Mouse (Mus musculus) G1E (cell line): ENCODE measurements around the gene Mcu. TPM values are rescaled to one million over a fixed set of nuclear protein-coding genes. Genes with fewer than 3 reads are reported as not detected.

Source experiments
- ATAC-seq: 2 replicates; pipeline ENCODE4 v1.8.0; 2016; ENCODE audit warnings: mild to moderate bottlenecking; ENCODE audit not compliant: insufficient number of reproducible peaks, poor library complexity, low FRiP score, severe bottlenecking; ENCODE audit errors: extremely low read depth
- DNase-seq: peaks from one replicate; pipeline ENCODE4 v3.0.0; 2012; ENCODE audit warnings: low spot score
- H3K27me3 ChIP-seq: 2 replicates; pipeline ENCODE4 v1.6.1; 2012; ENCODE audit warnings: mild to moderate bottlenecking, low read length, inconsistent platforms; ENCODE audit not compliant: insufficient read depth
- H3K36me3 ChIP-seq: replicated peaks from 2 replicates; pipeline ENCODE3; 2012; ENCODE audit warnings: mild to moderate bottlenecking, inconsistent platforms
- H3K4me1 ChIP-seq: 2 replicates; pipeline ENCODE4 v1.6.1; 2012; ENCODE audit warnings: low read depth, low read length, inconsistent platforms, mixed read lengths; ENCODE audit not compliant: insufficient read depth
- H3K4me3 ChIP-seq: 2 replicates; pipeline ENCODE4 v1.5.1; 2012; ENCODE audit warnings: low read depth, mild to moderate bottlenecking, inconsistent platforms, low read length, moderate library complexity, mixed read lengths
- H3K9me3 ChIP-seq: replicated peaks from 2 replicates; pipeline ENCODE4 v1.6.1; 2012; ENCODE audit warnings: inconsistent platforms
- CTCF ChIP-seq: IDR thresholded peaks from 2 replicates; pipeline ENCODE4 v1.5.1; 2012; ENCODE audit warnings: low read depth, low read length, inconsistent platforms, mixed read lengths
- GATA1 ChIP-seq: IDR thresholded peaks from 2 replicates; pipeline ENCODE4 v1.6.1; 2012; ENCODE audit warnings: borderline replicate concordance, low read length, inconsistent platforms, mixed read lengths
- GATA2 ChIP-seq: IDR thresholded peaks from 2 replicates; pipeline ENCODE4 v1.6.1; 2012; ENCODE audit warnings: low read depth, low read length, inconsistent platforms, borderline replicate concordance
- POLR2AphosphoS5 ChIP-seq: IDR thresholded peaks from 2 replicates; pipeline ENCODE4 v1.6.1; 2012; ENCODE audit warnings: low read depth, low read length, inconsistent platforms; ENCODE audit not compliant: insufficient replicate concordance
- TAL1 ChIP-seq: conservative IDR thresholded peaks from 2 replicates; pipeline ENCODE4 v1.6.1; 2012; ENCODE audit warnings: low read depth, low read length, inconsistent platforms, mixed read lengths
- polyA plus RNA-seq: library from polyadenylated mRNA; stranded (reverse); fragments of >175 nt; gene quantifications from 2 replicates; pipeline ENCODE4 v1.2.3, GENCODE M21; 2012
- total RNA-seq, 2 experiments: library from RNA; stranded (forward) in 1 of 2; stranded (reverse) in 1 of 2; fragments of 200-1000 nt in 1 of 2; fragments of >200 nt in 1 of 2; fragmentation: Nextera tagmentation in 1 of 2; gene quantifications; 2 replicates each; pipeline ENCODE4 v1.2.3; 2014 to 2017

Mcu gene
- total and polyA plus RNA-seq, 3 experiments = 5.1 to 25.6 (median 22.5) TPM

DNA sequence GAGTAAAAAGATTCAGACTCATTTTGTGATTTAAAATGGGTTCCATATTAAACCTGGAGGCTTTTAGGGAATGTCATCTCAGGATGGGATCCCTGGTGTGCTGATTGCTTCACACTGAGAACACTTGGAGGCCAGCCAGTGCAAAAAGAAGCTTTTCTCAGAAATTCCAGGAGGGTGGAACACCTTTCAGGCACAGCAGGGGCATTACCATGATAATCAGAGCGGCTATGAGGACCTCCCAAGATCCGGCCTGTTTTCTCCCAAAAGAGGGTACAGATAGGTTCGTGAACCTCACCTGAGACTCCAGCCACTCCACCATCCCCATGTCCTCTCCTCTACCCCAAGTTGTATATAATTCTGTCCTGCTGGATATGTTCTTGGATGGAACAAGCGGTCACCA lies 57.9 kb downstream of the Mcu start:
- no peaks in the 10 kb centered on the region for H3K36me3 ChIP-seq
- no peak for DNase-seq
- H3K4me1 ChIP-seq = no peaks in the 10 kb centered on the region; the same call in 1 of the 2 replicates
- 0 out of 2 replicates have a peak, but pooled peaks cover 2% of the 10 kb centered on the region for H3K9me3 ChIP-seq
- H3K27me3 ChIP-seq = no peaks in the 10 kb centered on the region
- TF ChIP-seq GATA1 (no peak), CTCF (no peak), TAL1 (no peak), GATA2 (no peak), POLR2AphosphoS5 (no peak)
- ATAC-seq = no peak
- no peak overlapping the region for H3K4me3 ChIP-seq

DNA sequence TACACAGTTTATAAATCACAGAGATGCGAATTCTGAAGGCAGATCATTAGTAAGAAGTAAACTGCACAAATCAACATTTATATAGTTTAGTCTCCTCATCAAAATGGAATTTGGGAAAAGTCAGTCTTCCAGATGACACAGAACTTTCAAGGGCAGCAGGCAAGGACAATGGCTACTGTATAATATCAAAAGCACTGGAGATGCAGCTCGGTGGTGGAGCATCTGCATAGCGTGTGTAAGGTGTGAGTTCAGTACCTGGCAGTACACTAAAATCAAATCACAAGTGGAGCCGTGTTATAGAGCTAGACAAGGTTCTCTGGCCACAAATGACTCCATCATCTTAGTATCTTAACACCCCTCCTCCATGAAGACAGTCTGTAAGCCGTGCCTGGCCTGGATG lies 58.3 kb downstream of the Mcu start:
- H3K27me3 ChIP-seq = no peaks in the 10 kb centered on the region
- no peak overlapping the region for H3K4me3 ChIP-seq
- ATAC-seq = no peak
- no peaks in the 10 kb centered on the region; the same call in 1 of the 2 replicates for H3K4me1 ChIP-seq
- no peak for DNase-seq
- H3K9me3 ChIP-seq = 0 out of 2 replicates have a peak, but pooled peaks cover 2% of the 10 kb centered on the region
- no peaks in the 10 kb centered on the region for H3K36me3 ChIP-seq
- TF ChIP-seq GATA2 (no peak), GATA1 (no peak), TAL1 (no peak), POLR2AphosphoS5 (no peak)

GRCm38 (mm10) chr10:59556541-59556940 lies 60.0 kb downstream of the Mcu start:
- Histone ChIP-seq H3K4me3 (no peak overlapping the region), H3K36me3 (no peaks in the 10 kb centered on the region), H3K4me1 (no peaks in the 10 kb centered on the region), H3K27me3 (no peaks in the 10 kb centered on the region), H3K9me3 (0 out of 2 replicates have a peak, but pooled peaks cover 2% of the 10 kb centered on the region)
- DNase-seq = no peak
- no peak for ATAC-seq
- TF ChIP-seq CTCF (no peak), POLR2AphosphoS5 (no peak), TAL1 (no peak), GATA1 (no peak), GATA2 (no peak)

DNA sequence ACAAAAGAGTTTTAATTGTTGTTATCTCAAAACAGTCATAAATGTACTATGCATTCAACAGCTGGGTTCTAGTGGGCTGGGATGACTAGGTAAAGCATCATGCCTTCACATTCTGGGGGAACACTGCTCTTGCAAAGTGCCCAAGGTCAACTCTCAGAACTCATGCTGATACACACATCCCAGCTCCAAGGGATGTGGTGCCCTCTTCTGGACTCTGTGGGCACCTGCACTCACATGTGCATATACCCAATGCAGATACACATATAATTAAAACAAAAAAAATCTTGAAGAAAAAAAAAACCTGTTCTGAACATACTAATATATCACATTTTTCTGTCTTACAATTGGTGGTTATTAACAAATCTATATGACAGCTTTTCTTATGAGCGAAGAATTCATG lies 62.2 kb downstream of the Mcu start:
- Histone ChIP-seq H3K9me3 (0 out of 2 replicates have a peak, but pooled peaks cover 2% of the 10 kb centered on the region), H3K27me3 (no peaks in the 10 kb centered on the region), H3K36me3 (peaks cover 2% of the 10 kb centered on the region), H3K4me3 (no peak overlapping the region), H3K4me1 (no peaks in the 10 kb centered on the region)
- ATAC-seq (no peak), DNase-seq (no peak)
- TF ChIP-seq GATA2 (no peak), GATA1 (no peak), POLR2AphosphoS5 (no peak), TAL1 (no peak), CTCF (no peak)

- TF ChIP-seq CTCF (no peak), GATA2 (no peak), GATA1 (no peak), TAL1 (no peak), POLR2AphosphoS5 (no peak)
- H3K4me3 ChIP-seq = no peak overlapping the region
- peaks cover 2% of the 10 kb centered on the region for H3K36me3 ChIP-seq
- no peaks in the 10 kb centered on the region for H3K4me1 ChIP-seq
- 0 out of 2 replicates have a peak, but pooled peaks cover 2% of the 10 kb centered on the region for H3K9me3 ChIP-seq
- no peak for ATAC-seq
- DNase-seq = no peak
- H3K27me3 ChIP-seq = no peaks in the 10 kb centered on the region
These were observed 64.0 kb downstream of the Mcu start for GRCm38 (mm10) chr10:59552456-59552855.

DNA sequence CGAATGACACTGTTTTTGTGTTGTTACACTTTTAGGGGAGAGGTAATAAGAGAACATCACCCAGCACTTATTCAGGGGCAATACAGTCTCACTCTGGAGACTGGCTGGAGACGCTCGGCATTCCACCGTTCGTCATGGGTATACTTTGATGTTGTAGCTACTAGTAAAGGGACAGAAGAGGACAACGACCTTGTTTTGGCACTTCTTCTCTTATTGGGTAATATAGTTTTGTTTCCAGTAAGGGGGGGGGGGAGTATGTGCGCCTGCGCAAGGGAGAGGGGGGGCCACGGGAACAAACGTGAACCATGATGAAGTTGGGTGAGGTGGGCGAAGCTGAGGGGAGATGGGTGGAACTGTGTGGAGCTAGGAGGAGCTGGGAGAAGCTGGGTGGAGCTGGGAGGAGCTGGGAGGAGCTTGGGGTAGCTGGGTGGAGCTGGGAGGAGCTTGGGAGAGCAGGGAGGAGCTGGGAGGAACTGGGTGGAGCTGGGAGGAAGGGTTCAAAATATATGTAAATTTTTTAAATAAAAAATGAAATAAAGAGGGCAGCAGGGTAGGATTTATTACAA lies 67.6 kb downstream of the Mcu start:
- Histone ChIP-seq H3K36me3 (peaks cover 8% of the 10 kb centered on the region), H3K27me3 (no peaks in the 10 kb centered on the region), H3K9me3 (no peaks in the 10 kb centered on the region), H3K4me1 (no peaks in the 10 kb centered on the region), H3K4me3 (no peak overlapping the region)
- TF ChIP-seq POLR2AphosphoS5 = no peak
- ATAC-seq (no peak), DNase-seq (no peak)

DNA sequence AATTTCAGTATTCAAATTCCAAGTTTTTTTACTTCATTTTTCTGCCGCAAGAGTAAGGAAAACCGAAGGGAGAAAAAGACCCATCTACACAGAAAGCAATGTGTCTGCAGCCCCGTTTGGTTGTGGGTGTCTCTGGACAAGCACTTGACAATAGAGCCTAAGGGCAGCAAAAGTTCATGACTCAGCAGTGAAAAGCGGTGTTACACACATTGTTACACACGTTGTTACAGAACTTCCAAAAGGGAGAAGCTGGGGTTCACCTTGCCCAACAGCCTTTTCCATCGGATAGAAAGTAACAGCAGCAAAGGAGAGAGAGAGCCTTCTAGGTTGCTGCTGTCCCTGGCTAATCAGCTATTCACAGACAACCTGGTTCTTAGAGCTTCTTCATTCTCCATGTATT lies 68.3 kb downstream of the Mcu start:
- Histone ChIP-seq H3K4me1 (no peaks in the 10 kb centered on the region), H3K27me3 (no peaks in the 10 kb centered on the region), H3K4me3 (no peak overlapping the region), H3K9me3 (no peaks in the 10 kb centered on the region), H3K36me3 (peaks cover 10% of the 10 kb centered on the region)
- no peak for TF ChIP-seq GATA2
- no peak for DNase-seq
- ATAC-seq = no peak
